Mouse (Mus musculus) gastrocnemius, postnatal 10 days (tissue): ENCODE measurements around the gene 2900026A02Rik. TPM values are rescaled to one million over a fixed set of nuclear protein-coding genes. Genes with fewer than 3 reads are reported as not detected.

Experiments used
- DNase-seq: peaks from one replicate; pipeline ENCODE4 v3.0.0; 2021; ENCODE audit warnings: mixed read lengths
- total RNA-seq, 2 experiments: library from RNA; stranded (reverse); gene quantifications; 2 replicates each; pipeline ENCODE4 v1.2.3; 2021

2900026A02Rik gene
- total RNA-seq, 2 experiments from 2014 or later: 36.2 to 42.0 TPM

DNA sequence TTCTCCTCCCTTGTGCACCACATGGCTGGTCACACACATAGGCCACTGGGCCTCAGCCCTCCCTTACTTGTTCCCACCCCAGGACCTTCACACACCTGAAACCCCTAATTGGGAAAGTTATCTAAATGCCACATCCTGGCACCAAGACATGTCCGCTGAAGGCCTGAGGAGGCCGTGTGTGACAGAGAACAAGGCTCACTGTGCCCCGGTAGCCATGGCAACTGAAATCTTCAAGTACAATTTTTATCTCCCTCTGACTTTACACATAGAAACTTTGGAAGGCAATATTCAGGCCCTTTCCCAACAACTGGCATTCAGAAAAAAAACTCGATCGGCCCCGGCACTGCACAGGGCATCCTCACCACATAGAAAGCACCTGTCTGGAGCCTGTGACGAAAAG lies 72.0 kb downstream of the 2900026A02Rik start:
- no peak for DNase-seq

DNA sequence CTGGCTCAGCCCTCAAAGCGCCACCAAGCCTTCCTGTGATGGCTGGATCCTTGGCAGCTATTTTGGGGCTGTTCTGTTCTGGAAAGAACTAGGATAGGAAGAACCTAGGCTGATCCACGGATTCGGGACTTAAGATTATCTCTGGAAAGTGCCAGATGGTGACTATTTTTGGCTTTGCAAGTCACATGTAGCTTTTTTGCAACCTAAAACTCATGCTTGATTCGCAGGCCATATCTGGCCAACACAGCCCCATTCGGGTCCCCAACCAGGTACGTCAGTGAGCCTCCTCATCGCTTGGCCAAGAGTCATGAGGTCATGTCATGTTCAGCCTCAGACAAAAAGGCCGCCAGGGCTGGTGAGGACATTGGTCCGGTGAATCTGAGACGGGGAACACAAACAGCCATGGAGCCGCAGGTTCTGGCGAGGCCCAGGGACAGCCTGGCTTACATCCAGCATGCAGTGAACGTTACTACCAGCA lies 73.0 kb downstream of the 2900026A02Rik start:
- DNase-seq: no peak

DNA sequence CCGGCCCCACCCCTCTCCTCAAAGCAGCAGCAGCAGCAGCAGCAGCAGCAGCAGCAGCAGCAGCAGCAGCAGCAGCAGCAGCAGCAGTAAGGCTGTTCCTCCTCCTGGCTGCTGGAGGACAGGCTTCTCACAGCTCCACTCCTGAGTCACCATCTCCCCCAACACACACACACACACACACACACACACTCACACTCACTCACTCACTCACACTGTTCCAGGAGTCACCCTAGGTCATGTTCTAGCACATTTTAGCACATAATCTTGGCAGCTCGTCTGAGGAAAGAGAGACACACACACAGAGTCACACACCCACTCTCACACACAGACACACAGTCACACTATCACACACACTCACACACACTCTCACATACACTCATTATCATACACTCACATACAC lies 74.4 kb downstream of the 2900026A02Rik start:
- no peak for DNase-seq

DNA sequence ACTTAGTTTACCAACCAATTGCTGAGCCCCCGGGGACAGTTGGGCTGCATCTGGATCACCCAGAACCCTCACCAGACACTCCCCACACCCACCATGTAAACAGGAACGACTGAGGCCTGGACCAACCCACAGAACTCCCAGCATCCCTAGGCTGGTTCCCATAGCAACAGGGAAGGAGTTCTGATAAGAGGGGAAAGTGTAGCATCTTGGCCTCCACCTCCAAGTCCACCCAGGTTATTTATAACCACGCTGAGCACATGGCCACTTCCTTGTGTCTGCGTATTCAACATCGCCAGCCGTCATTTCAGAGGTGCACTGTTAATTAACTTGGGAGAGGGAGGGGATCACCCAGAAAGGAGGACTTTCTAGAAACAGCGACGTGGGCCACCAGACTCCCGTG lies 75.9 kb downstream of the 2900026A02Rik start:
- no peak for DNase-seq

DNA sequence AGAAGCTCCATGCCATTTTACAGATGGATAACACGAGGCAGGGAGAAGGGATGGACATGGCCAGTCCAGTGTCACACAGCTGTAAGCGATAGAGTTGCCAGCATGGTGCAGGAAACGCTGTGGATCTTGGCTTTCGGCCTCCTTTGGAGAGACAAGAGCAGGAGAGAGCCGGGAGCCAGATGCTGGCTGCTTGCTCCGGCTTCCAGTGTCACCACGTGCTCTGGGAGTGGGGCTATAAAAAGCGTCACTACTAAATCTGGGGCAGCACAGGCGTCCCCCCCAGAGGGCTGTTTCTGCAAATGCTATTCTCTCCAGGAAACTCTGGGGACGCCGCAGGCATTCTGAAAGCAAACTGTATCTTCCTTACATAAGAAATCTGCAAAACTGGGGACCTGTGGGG lies 78.5 kb downstream of the 2900026A02Rik start:
- DNase-seq: peak; percentile 72

DNA sequence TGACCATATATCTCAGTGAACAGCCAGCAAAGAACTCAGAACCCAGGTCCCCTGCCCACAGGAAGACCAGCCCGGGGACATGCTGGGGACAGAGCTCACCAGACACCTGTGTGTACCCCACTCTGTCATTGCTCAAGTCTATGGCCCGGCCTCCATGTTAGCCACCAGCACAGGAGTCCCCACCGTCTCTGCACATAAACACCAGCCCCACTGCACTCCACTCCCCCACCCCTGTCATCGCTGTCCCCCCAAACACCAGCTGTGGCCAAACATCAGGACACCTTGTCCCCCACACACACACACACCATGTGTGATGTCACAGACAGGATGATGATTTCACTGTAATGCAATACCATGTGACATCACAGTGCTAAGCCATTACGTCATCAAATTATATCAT lies 79.0 kb downstream of the 2900026A02Rik start:
- DNase-seq: no peak

DNA sequence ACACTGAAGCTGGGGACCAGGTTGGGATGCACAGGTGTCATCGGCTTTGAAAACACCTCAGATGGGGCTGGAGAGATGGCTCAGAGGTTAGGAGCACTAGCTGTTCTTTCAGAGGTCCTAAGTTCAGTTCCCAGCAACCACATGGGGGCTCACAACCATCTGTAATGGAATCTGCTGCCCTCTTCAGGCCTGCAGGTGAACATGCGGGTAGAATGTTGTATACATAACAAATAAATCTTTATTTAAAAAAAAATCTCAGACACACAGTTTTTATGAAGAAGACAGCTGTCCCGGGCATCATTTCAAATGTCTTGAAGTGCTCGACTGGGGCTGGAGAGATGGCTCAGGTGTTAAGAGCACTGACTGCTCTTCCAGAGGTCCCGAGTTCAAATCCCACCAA lies 80.2 kb downstream of the 2900026A02Rik start:
- no peak for DNase-seq

DNA sequence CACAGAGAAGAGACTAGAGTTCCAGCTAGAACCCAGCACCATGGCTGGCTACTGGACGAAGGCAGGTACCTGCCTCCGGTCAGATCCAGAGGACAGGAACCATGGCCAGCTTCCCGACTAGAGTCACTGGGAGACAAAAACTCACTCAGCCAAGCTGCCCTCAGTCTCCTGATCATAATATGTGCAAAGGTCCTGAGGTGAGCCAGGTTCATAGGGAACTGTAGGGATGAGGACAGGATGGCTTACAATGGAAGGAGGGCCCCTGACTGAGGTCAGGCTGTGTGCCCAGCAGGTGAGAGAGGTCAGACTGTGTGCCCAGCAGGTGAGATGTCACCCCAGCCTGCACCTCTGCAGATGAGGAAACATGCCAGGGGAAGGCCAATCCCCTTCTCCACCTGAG lies 81.0 kb downstream of the 2900026A02Rik start:
- no peak for DNase-seq

DNA sequence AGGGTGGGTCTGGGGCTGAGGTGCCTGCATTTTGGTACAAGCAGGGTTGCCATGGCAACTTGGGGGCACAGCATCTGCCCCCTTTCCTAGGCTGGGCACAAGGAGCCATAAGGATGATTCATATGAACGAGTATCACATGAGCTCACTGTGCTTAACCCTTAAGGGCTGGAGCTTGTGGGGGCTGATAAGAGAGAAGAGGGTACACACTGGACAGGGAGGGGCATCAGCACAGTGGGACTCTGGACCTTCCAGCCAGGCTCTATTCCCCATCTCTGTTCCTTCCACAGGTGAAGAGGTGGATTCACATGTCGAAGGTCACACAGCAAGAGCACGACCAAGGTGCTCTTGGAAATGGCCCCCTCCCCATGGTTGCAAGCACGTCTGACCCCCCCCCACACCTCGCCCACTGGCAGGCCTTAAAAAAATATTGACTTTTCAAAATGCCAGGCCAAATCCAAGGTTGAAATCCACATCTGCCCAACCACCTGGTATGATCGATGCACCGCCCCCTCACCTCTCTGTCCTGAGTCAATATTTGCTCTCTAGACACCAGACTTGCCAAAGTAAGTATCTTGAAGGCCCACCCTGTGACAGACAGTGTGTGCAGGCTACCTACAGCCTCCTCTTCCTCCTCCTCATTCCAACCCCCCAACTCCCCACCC lies 81.8 kb downstream of the 2900026A02Rik start:
- no peak for DNase-seq

DNA sequence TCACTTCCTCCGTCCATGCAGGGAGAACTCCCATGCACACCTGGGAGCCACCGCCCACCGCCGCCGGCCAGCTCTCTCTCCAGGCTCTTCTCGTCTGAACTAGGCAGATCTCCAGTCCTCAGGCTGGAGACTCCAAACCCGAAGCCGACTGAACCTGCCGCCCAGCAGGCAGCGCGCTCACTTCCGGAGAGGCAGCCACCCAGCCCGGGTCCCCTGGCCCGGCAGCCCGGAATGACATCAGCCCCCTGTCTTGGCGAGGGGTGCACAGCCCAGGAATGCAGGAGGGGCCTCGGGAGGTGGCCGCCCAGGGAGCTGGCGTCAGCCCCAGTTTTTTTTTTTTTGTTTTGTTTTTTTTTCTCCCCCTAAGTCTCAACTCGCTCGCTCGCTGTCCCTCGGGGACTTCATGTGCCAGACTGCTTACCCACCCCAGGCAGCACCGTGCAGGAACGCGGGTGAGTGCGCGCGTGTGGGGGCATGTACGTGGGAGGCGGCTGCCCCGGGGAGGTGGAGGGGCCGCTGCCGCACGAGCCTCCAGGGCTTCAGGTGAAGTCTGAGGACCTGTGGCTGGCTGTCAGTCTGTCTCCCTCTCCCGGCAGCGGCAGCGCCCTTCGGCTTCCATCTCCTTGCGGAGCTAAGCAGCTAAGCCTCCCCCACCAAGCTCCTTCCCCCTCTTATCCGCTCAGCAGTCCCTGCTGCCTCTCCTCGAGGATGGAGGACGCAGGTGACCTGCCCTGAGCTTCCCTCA lies 82.5 kb downstream of the 2900026A02Rik start:
- peak; percentile 72 for DNase-seq

DNA sequence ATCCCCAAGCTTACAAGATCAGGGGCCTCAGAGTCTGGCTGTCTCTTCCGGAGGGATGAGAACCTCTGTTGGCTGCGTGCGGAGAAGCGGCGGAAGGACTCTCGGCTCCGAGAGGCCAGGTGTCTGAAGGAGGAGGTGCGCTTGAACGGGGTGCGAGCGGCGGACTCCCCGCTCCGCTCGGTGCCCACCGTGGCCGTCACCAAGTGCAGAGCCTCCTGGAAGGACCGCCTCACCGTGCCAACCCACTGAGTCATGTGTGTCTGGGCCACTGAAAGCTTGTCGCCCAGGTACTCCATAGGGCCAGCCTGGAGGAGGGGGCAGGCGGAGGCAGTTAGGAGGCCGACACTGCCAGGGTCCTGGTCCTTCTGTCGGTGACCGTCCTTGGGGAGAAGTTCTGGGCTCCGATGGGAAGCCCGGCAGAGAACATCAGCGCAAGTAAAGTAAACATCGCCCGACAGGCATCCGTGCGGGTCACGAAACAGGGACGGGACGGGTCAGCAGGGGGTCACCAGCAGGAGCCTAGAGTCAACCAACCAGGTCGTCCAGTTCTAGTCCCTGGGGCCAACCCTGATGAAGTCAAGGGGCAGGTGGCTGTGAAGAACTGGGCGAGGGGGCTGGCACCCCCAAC lies 83.2 kb downstream of the 2900026A02Rik start:
- no peak for DNase-seq

DNA sequence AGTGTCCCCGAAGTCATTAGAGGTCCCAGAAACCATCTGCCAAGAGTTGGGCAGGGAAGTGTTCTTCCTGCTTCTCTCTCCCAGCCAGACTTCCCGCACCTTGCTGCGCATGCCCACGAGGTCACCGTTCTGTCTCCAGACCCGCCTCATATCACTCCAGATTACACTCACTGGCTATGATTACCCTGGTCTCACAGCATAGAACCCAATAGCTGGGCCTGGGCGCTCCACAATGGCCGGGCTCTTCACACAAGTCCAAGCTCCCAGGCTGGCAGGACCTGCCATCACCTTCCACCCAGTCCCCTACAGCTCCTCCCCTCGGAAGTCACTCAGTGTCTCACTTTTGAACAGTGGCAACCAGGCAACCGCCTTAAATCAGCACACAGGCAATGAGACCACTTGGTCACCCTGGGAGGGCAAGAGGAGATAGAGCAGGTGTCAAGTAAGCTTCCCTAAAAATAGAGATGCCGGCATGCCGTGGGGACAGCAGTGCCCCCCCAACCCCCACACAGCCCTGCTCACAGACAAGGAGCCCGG lies 84.0 kb downstream of the 2900026A02Rik start:
- peak; percentile 40 for DNase-seq

DNA sequence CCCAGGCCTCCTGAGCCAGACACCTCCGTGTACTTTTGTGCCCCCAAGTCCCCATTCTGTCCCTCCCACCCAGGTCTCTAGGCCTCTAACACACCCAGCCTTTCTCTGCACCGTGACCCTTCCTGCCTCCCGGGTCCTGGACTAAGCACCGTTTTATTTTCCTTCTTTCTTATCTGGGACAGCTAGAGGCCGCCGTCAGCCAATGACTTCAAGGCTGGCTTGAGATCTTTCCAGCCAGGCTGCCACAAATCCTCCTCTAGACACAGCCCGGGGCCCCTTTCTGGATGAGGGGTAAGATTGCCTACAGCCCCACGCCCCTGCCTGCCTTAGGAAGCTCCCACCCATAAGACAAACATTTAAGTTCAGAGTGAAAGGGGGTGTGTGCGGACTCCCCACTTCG lies 85.5 kb downstream of the 2900026A02Rik start:
- no peak for DNase-seq

DNA sequence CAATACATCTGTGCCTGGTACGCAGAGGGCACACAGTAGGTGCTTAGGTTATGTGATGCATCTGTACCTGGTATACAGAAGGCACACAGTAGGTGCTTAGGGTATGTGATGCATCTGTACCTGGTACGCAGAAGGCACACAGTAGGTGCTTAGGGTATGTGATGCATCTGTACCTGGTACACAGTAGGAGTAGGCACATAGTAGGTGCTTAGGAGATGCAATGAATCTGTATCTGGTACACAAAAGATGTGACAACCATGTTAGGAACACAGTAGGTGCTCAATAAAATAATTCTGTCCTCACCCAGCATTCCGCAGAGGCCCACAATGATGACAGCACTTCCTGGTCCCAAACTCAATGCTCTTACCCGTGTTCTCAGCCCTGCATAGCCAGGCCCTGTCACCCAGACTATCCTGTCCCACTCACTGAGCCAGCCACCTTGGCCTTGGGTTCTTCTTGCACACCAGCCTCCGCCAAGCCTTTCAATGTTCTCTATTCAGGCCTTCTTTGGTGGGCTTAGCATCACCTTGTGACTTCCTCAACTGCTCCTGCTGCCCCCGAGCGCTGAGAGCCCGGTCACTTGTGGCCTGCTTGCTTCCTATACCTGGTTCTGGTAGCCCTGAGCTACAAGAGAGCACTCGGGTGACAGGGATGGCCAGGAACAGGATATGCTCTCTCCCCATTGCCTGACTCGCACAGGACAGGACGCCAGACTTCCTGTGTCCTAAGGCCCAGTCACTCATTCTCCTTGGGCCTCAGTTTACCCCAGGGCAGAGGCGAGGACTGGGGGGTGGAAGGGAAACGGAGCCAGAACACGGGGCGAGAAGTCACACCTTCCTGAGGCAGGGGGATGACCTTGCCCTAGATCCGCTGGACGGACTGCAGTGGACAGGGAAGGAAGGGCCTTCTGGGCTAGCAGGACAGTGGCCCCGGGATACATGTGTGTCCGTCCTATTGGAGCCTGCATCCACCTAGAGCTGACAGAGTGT lies 87.0 kb downstream of the 2900026A02Rik start:
- no peak for DNase-seq

DNA sequence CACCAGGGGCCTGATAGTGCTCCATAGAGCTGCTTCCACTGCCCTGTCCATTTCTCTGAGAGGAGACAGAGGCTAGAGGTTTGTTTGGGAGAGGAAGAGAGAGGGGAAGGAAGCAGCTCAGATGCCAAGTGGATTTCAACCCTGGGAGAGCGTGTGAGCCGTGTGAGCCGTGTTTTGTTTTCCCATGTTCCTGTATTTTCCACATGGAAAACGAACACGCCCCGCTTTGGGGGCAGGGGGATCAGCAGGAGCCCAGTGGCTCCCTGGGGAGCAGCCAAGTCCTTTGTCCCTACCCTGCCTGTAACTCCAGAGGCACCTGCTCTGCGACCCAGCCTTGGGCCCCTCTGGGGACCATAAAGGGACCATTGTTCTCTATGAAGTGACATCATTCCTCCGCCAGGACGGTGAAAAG lies 88.0 kb downstream of the 2900026A02Rik start:
- DNase-seq: no peak

DNA sequence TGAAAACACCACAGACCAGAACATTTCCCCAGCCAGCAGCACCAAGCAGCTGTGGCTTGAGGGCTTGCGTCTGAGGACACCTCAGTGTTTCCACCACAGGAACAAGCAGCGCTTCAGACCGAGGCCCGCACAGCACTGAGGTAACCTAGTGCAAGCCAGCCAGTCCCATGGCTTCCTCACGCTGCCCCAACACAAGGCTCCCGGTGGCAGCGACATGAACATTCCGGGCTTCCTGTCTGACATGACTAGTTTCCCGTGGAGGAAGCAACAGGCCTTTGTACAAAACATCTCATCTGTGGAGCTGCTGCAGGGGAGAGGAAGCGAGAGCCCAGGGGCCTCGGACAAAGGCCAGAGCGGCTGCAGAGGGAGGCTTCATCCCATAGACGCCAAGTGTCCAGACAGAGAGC lies 88.4 kb downstream of the 2900026A02Rik start:
- DNase-seq: no peak

DNA sequence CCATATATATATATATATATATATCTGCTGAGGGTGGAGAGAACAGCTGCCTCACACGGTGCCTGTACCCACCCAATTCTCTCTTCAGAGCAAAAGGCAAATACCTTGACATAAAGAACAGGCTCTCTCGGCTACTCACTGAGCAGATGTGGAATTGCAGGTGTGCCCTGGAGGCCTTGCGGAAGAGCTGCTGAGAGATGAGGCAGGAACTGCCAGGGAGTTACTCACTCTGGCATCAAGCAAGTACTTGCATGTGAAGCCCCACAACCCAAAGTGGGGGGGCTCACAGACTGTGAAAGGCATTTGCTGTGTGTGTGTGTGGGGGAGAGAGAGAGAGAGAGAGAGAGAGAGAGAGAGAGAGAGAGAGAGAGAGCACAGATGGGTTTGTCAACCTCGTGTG lies 92.6 kb downstream of the 2900026A02Rik start:
- no peak for DNase-seq

DNA sequence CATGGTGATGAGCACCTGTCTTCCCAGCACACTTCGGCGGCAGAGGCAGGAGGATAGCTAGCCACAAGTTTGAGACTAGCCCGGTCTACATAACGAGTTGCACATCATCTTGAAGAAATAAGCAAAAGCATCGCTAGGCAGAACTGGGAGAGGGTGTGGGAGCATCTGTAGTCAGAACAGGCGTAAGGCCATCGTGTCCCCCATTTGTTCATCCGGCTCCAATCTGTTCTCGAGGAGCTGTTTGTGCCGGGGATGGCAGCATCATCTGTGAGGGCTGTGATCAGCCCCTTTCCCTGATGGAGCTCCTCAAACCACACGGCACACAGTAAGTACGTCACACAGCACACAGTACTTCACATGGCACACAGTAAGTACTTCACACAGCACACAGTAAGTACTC lies 94.6 kb downstream of the 2900026A02Rik start:
- no peak for DNase-seq

DNA sequence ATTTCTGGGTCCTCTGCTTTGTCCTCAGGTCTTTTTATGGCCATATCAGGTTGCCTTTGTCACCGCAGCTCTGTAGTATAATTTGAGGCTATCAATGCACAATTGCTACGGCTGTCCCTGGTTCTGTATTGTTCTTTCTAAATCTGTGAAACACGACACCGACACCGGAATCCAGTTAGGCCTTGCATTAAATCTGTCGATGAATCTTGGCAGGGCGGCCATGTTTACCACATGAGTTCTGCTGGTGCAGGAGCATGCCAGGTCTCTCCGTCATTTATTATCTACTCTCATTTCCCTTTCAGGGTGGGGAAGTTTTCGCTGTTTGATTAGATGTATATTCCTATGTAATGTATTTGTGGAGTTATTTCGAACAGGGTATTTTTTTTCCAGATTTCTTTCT lies 97.3 kb downstream of the 2900026A02Rik start:
- no peak for DNase-seq

DNA sequence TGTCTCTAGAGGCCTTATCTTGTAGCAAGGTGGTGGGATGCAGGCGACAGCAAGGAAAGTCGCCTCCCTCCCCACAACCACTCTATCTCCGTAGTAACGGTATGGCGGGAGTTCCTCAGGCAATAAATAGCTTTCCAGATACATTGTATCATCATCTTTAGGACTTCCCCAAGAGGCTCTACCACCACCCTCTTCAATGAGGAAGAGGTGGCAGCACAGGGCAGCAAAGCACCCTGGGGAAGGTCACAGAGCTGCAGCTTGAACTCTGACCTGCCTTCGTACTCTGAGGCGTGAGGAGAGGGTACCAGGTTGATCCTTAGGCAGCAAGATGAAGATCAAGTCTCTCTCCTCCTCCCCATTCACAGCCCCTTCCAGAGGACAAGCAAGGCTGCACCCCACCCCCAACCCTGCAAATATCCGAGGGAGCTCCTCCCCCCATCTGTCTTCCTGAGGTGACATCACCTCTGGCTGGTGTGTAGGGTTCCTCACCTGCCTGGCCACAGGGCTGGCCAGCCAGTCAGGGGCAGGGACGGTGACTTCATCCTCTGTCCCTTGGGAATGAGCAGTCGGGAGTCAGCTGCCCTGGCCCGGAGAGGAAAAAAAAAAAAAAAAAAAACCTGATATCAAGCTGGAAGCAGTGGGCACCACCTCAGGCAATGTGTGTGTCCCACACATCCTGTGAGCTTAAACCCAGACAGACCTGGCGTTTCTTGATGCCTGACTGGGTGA lies 98.5 kb downstream of the 2900026A02Rik start:
- DNase-seq: no peak

DNA sequence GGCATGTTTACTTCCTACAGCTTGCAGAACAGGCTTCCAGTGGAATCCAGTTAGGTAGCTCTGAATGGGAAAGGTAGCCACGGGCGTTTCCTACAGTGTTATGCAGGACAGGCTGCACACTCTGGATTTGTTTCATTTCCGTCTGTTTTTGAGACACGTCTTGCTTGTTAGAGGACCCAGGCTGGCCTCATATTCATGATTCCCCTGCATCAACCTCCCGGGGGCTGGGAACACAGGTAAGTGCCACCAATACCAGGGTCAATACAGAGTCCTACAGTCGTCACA lies 99.5 kb downstream of the 2900026A02Rik start:
- DNase-seq: no peak
